Mouse (Mus musculus) large intestine, adult 2 months (tissue): ENCODE results near the gene Shroom3. TPM values are rescaled to one million over a fixed set of nuclear protein-coding genes. Genes with fewer than 3 reads are reported as not detected.

Experiments
- DNase-seq: peaks from one replicate; pipeline ENCODE4 v3.0.0-alpha.2; 2012; ENCODE audit warnings: low read depth, low spot score
- WGBS: fragments of 180-500 bp; shearing (Covaris S2); methylation state at CpG from one replicate; pipeline ENCODE4 v1.1.7; 2018; 5-methylcytosine and 5-hydroxymethylcytosine counted together
- polyA plus RNA-seq: library from polyadenylated mRNA; depleted of rRNA; stranded (reverse); fragments of >200 nt; gene quantifications from 2 replicates; pipeline ENCODE4 v1.2.3, GENCODE M21; 2012

The Shroom3 gene
- polyA plus RNA-seq, 1 experiment = 53.2 TPM

GRCm38 (mm10) chr5:92742701-92743100 is 59.5 kb downstream of the Shroom3 start:
- no peak for DNase-seq
- WGBS = 77% methylated on average over 5 of the region's 5 CpGs

- WGBS = 27% methylated on average over 8 of the region's 8 CpGs
- DNase-seq = no peak
Observed at GRCm38 (mm10) chr5:92745390-92746253, 62.4 kb downstream of the Shroom3 start.

GRCm38 (mm10) chr5:92751488-92751887 is 68.3 kb downstream of the Shroom3 start:
- no peak for DNase-seq
- WGBS = 84% methylated on average over 4 of the region's 4 CpGs

- no peak for DNase-seq
- 84% methylated on average over 7 of the region's 7 CpGs for WGBS
Observed at GRCm38 (mm10) chr5:92755241-92755775, 72.1 kb downstream of the Shroom3 start.

- 80% methylated on average over 6 of the region's 6 CpGs for WGBS
- no peak for DNase-seq
Observed at GRCm38 (mm10) chr5:92759156-92759745, 76.0 kb downstream of the Shroom3 start.

DNA sequence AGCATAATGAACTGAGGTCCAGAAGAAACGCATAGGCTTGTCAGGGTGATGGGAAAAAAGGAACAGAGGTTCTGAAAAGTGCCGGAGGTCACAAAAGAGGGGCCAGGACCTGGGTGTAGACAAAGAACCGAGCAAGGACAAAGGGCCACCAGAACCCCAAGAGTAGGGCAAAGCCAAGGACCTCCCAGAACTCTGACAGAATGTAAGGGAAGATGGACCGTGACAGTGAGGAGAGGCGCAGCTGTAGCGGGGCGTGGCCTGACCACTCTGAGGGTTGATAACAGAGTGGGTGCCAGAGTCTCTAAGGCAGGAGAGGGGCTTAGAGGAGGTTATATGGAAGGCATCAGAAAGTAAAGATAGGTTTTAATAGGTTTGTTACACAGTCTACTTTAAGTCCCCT is 77.3 kb downstream of the Shroom3 start:
- 89% methylated on average over 7 of the region's 7 CpGs for WGBS

DNA sequence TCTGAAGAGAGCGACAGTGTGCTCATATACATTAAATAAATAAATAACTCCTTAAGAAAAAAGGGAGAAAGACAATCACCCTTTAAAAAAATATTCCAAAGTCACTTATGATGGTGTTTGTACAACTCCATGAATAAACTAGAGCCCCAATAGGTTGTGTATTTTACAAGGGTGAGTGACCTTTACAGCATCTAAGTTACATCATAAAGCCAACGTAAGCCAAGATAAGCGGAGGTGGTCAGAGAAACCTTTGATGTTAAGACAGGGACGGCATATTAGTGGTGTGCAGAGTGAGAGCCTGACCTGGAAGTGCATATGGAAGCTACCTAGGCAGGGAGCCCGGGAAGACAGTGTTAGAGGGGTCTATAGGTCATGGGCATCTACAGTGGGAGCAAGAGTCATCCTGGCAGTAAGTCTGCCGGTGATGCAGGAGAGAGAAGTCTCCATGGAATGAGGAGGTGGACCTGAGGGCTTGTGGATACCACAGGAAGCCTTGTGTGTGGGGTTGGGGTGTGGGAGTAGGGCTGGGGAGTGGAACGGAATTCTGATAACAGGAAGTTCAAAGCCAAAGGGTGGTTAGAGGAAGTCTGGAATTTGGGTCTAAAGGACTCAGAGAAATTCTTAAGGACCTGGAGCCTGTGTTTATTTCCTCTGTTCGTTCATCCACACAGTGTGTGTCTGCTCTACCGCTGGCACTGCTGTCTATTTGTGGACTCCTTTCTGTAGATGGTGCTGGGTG is 78.5 kb downstream of the Shroom3 start:
- no peak for DNase-seq
- WGBS = 27% methylated on average over 9 of the region's 9 CpGs

More for the DNA sequence above, 77.3 kb downstream of the Shroom3 start:
- no peak for DNase-seq

GRCm38 (mm10) chr5:92762425-92762824 is 79.2 kb downstream of the Shroom3 start:
- peak; percentile 89 for DNase-seq
- WGBS = 24% methylated on average over 5 of the region's 5 CpGs

DNA sequence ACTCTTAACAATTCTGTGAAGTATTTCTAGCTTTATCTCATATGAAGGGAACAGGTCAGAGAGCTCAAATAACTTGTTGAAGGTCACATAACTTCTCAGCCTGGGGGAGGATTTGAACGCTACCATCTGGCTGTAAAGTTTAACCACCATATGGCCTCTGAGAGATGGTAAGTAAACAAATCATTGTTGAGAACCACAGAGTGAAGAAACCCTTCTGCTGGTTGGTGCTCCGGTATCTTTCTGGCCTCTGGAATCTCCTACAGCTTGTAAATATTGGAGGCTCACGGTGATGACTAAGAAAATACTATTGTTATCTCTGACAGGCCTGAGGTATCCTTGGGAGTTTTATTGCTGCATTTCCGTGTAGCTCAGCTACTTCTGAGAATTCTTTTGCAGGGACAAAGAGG is 80.3 kb downstream of the Shroom3 start:
- DNase-seq = no peak

DNA sequence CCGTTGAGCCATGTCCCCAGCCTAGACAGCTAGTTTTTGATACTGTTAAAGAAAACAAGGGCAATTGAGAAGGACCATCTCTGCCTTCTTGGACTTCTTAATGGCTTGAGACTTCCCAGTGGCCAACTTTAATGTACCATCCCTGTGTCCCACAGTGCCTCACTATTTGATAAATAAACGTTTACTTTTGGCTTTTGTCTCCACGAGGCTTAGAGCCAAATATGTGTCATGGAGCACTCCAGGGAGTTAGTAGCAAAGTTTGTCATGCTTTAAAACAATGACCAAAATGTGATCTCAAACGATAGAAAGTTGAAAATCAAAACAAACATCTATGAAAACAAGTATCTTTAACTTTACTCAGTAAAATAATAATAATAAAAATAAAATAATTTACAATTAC is 83.1 kb downstream of the Shroom3 start:
- no peak for DNase-seq
- 41% methylated on average over 4 of the region's 4 CpGs for WGBS

More for the DNA sequence above, 80.3 kb downstream of the Shroom3 start:
- 17% methylated on average over 4 of the region's 4 CpGs for WGBS

DNA sequence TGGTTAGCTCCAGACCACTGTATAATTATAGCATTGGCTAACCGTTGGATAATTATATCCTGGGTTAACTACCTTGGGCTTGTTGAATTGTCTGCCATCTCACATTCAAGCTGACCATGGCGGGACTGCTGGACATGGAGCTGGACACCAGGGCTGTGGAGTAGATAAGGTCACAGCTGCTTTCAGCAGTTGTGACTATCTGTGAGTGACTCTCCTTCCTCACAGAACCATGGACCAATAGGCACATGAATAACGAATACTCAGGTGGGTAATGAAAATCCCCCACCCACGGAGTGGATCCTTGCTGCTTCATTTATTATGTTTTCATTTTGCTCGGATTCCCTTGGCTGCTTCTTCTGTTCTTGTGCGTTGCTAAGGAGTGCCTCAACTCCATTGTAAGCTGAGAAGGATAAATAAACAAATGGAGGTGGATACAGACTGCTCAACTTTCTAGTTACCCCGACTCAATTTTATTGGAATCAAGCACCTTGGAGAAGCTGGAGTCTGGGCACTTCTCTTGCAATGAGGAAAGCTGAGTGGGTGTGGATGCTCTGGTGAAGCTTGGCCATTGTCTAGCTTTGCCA is 84.1 kb downstream of the Shroom3 start:
- no peak for DNase-seq
- WGBS = 46% methylated on average over 7 of the region's 7 CpGs

- DNase-seq = no peak
- WGBS = 20% methylated on average over 6 of the region's 6 CpGs
Observed at GRCm38 (mm10) chr5:92767857-92768291, 84.6 kb downstream of the Shroom3 start.

DNA sequence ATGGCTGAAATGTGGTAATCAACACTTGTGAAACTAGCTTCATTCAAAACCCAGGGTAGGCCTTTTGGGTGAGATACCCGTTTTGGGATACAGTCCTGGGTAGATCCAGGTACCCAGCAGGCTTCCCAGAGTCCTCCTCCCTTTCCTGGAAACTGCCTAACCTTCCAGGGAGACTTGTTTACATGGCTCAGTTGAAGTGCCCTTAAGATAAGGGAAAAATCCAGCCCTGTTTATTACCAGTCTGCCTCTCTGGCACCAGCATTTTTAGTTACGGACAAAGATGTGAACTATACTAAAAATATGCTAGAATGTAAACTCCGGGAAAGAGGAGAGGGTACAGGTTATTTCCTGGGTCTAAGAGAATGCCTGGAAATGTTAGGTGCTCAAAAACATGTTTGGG is 90.6 kb downstream of the Shroom3 start:
- DNase-seq = no peak
- 16% methylated on average over 3 of the region's 3 CpGs for WGBS

GRCm38 (mm10) chr5:92774419-92774818 is 91.2 kb downstream of the Shroom3 start:
- no peak for DNase-seq
- WGBS = 40% methylated on average over 2 of the region's 2 CpGs

GRCm38 (mm10) chr5:92774893-92775292 is 91.7 kb downstream of the Shroom3 start:
- no peak for DNase-seq
- 92% methylated on average over 3 of the region's 3 CpGs for WGBS

- no peak for DNase-seq
- 75% methylated on average over 8 of the region's 8 CpGs for WGBS
Observed at GRCm38 (mm10) chr5:92778395-92778794, 95.2 kb downstream of the Shroom3 start.

- no peak for DNase-seq
Observed at GRCm38 (mm10) chr5:92781082-92781481, 97.8 kb downstream of the Shroom3 start.

DNA sequence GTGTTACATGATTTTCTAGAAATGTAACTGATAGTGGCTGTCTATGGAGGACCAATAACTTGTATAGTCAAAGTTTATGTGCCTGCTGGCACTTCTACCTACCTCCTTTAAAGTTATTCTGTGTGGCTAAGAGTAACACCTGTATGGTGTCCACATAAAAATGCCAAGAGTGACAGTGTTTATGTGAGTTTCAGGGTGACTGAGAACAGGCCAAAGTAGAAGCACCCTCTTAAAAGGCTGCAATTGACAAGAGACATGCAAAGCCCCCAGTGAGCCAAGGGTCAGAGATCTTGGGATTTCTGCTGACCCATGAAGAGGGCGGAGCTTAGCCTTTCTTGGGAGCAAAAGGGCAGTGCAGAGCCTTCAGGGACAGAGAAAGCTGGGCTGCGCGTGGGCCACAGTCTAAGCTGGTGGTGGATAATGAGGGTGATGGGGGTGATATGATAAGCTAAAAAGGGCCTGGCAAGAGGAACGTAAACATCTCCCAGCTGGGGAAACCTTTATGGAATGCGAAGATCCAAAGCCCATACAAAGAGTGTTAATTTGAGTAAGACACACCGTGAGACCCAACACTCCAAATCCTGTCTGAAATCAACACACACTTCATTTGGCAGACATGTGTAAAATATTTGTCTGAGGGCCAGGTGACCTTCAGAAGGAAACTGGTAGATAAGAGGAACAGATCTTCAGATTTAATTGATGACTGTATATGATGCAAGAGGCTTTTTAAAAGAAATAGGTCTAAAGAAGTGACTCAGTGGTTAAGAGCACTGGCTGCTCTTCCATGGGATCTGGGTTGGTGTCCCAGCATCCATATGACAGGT is 101.0 kb downstream of the Shroom3 start:
- 73% methylated on average over 6 of the region's 6 CpGs for WGBS
- DNase-seq = no peak

- WGBS = 87% methylated on average over 11 of the region's 11 CpGs
Observed at GRCm38 (mm10) chr5:92785870-92786436, 102.7 kb downstream of the Shroom3 start.

More at GRCm38 (mm10) chr5:92785870-92786436, 102.7 kb downstream of the Shroom3 start:
- no peak for DNase-seq
